Mouse (Mus musculus) layer of hippocampus, adult 2 months (tissue): Measurements from ENCODE around the gene H1f0. TPM values are rescaled to one million over a fixed set of nuclear protein-coding genes. Genes with fewer than 3 reads are reported as not detected.
"Not testable (repeated sequence)": the region's sequence is repeated elsewhere in the genome, so short reads cannot be mapped to it uniquely, and the experiment has no call there.

ENCODE experiments used
- DNase-seq, 2 experiments: peaks; one replicate each; pipeline ENCODE4 v3.0.0; 2022; ENCODE audit warnings: low spot score in 2 of 2
- H3K27ac ChIP-seq: fragments of 200-600 bp; 2 replicates; pipeline ENCODE4 v1.8.1; 2022
- H3K4me3 ChIP-seq: fragments of 200-600 bp; 2 replicates; pipeline ENCODE4 v1.8.1; 2022; ENCODE audit warnings: mild to moderate bottlenecking
- CTCF ChIP-seq: fragments of 200-600 bp; conservative IDR thresholded peaks from 2 replicates; pipeline ENCODE4 v1.8.1; 2022; ENCODE audit warnings: antibody characterized with exemption, mild to moderate bottlenecking, moderate library complexity
- total RNA-seq, 2 experiments: library from RNA; stranded (reverse); gene quantifications; 2 replicates each; pipeline ENCODE4 v1.2.3; 2021

H1f0 gene
- total RNA-seq, 2 experiments from 2014 or later, result 86.3 to 89.0 TPM

DNA sequence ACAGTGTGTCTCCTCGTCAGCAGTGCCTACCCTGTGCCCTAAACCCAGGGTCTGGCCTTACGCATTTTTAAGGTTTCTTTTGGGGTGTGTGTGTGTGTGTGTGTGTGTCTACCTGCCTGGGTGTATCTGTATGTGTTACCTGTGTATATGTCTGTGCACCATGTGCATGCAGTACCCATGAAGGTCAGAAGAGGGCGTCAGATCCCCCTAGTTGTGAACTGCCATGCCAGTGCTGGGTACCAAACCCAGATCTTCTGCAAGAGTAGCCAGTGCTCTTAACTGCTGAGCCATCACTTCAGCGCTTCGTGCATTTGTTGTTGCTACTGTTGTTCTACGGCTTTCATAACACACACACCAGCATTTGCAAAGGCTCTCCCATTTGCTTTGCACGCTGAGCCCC is 36.0 kb upstream of the H1f0 start:
- TF ChIP-seq CTCF, result peak; percentile 44
- DNase-seq, result no peak
- Histone ChIP-seq H3K27ac (no peak overlapping the region), H3K4me3 (no peak overlapping the region)

DNA sequence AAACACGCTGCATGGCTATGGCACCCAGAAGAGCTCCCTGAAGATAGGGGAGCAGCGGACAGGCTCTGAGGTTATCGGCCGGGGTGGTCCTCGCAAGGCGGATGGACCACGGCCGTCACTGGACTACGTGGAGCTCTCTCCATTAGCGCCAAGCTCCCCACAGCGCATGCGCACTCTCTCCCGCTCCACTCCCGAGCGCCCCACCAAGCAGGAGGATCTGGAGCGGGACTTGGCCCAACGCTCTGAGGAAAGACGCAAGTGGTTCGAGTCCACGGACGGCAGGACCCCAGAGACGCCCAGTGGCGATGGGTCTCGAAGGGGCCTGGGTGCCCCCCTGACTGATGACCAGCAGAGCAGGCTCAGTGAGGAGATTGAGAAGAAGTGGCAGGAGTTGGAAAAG is 35.3 kb upstream of the H1f0 start:
- no peak for DNase-seq
- Histone ChIP-seq H3K27ac (no peak overlapping the region), H3K4me3 (no peak overlapping the region)
- TF ChIP-seq CTCF, result no peak

DNA sequence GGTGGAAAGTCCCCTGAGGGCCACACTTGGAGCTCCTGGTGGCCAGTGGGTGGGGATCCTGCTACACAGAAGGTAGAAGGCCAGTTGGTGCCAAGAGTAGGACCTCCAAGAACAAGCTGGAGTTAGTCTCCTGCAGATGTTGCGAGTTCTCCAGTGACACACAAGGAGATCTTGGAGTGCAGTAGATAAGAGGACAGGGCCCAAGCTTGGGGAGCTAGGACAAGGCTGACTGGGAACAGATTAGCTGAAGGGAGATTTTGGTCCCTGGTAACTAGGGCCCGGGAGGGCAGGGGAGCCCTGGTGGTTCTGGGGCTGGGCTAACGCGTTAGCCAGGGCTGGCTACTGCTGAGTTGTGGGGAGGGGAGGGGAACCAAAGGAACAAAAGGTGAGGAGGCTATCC is 32.3 kb upstream of the H1f0 start:
- Histone ChIP-seq H3K27ac (no peak overlapping the region), H3K4me3 (no peak overlapping the region)
- TF ChIP-seq CTCF, result no peak
- DNase-seq, result no peak

DNA sequence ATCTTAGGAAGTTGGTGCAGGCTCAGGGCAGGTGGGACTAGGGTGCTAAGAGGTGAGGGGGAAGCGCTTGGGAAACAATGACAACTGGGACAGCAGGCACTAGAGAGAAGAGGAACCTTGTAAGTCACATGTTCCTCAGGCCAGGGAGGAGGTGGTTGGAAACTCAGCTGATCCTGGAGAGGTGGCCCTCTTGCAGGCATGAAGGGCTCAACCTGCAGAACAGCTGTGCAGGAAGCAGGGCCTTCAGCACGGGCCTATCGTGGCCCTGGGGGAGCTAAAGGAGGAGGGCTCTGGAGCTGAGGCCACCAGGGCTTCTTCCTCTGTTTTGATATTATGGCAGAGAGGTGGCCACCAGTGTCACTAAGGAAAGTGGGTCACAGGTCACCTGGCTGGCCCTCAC is 31.6 kb upstream of the H1f0 start:
- Histone ChIP-seq H3K27ac (no peak overlapping the region), H3K4me3 (no peak overlapping the region)
- TF ChIP-seq CTCF, result no peak
- DNase-seq, result no peak

DNA sequence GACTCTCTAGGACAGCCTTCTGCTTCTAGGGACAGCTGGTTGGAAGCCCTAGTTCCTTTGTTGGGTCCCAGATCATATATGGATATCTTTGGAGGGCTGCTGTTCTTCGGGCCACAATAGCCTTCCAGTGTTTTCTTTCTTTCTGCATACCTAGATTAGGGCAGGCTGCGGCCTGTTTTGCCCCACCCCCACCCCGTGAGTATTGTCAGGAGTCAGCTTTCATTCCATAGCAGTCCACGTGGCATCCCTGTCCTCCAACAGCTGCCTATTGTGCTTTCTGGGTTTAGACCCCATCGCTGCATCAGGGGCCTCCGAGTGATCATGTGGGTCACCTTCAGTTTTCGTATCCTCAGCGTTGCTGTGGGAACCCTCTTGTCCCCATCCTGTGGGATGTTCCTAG is 29.9 kb upstream of the H1f0 start:
- Histone ChIP-seq H3K27ac (no peak overlapping the region), H3K4me3 (no peak overlapping the region)
- no peak for TF ChIP-seq CTCF
- no peak for DNase-seq

DNA sequence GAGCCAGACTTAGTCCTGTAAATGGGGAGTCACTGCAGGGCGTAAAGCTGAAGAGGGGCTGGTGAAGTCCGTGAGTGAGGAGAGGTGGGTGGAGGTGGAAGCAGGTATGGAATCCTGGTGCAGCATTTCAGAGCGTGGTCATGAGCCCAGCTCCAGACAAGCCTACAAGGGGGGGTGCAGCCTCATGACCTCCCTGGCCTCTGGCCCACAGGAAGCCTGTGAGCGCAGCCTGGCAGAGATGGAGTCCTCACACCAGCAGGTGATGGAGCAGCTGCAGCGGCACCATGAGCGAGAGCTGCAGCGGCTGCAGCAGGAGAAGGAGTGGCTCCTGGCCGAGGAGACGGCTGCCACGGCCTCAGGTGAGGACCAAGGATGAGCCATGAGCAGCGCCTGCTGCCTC is 28.7 kb upstream of the H1f0 start:
- H3K27ac ChIP-seq, result no peak overlapping the region
- no peak overlapping the region for H3K4me3 ChIP-seq
- no peak for TF ChIP-seq CTCF
- no peak for DNase-seq

DNA sequence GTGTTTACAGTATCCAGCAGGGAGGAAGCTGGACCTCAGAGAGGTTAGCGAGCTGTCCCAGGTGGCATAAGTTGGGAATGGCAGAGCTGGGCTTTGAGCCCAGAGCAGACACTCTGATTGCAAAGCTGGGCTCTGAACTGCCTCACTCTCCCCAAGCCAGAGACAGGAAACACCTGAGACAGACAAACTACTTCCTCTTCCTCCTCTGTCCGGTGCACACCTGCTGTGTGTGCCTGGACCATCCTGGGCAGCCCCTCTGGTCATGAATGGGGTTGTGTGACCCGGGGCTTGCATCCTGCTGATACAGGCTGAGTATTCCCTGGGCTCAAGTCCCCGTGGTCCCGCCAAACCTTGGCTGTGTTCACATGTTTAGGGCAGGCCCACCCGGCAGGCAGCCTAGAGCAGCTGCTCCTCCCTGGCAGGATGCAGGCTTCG is 27.9 kb upstream of the H1f0 start:
- DNase-seq, result no peak
- H3K27ac ChIP-seq, result no peak overlapping the region
- TF ChIP-seq CTCF, result no peak
- no peak overlapping the region for H3K4me3 ChIP-seq

DNA sequence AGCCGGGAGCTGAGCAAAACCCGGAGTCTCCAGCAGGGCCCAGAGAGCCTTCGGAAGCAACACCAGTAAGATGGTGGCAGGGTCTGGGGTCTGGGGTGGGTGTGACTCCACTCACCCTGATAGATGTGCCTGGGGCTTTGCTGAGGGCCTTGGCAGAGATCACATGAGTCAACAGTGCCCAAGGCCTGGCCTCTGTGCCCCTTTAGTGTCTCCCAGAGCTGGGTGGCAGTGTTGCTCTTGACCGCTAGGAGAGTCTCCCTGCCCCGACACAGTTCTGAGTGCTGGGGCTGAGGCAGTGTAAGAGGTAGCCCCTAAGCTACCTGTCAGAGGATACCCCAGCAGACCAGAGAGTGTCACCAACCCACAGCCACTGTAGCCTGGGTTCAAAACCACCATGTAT is 26.7 kb upstream of the H1f0 start:
- Histone ChIP-seq H3K4me3 (no peak overlapping the region), H3K27ac (no peak overlapping the region)
- no peak for DNase-seq
- TF ChIP-seq CTCF, result no peak

DNA sequence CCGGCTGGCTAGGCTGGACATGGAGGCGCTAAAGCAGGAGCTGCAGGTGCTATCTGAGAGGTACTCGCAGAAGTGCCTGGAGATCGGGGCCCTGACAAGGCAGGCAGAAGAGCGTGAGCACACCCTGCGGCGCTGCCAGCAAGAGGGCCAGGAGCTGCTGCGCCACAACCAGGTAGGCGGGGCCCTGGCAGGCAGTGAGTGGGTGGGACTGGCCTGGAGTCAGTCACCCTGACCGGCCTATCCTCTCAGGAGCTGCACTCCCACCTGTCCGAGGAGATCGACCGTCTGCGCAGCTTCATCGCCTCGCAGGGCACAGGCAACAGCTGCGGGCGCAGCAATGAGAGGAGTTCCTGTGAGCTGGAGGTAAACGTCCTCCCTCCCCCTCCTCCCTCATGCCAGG is 26.2 kb upstream of the H1f0 start:
- H3K4me3 ChIP-seq, result no peak overlapping the region
- no peak overlapping the region for H3K27ac ChIP-seq
- DNase-seq, result no peak
- TF ChIP-seq CTCF, result no peak

DNA sequence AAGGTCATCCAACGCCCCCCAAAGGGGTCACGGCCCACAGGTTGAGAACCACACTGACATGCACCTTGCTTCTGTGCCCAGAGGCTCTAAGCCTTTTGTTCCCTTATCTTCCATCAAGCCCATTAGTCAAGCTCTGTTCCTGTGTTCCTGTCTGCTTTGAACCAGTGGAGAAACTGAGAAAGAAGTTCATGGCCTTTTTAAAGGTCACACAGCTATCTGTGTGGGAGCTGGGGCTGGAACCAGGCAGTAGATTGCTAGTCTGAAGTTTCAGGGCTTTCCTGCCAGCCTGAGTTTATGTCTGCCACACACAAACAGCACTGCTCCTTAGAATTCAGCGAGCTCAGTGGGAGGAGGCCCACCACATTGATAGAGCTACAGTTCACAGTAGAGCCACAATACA is 25.2 kb upstream of the H1f0 start:
- H3K4me3 ChIP-seq, result no peak overlapping the region
- no peak for TF ChIP-seq CTCF
- no peak for DNase-seq
- no peak overlapping the region for H3K27ac ChIP-seq

DNA sequence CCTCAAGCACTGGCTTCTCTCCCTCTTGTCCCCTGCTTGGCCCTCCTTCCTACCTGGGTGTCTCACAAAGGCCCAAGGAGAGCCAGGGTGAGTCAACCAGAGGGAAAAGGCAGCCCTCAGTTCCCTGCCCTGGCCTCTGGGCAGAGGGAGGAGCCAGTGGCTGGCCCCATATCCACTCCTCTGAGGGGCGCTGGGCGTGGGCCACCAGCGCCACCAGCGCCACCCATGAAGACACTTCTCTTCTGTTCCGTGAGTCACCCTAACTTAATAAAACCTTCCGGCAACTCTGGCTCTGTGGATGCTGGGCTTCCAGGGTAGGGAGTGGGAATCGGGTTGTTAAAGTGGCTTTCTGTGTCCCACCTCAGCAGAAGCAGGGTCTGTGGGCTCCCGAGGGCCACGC is 22.7 kb upstream of the H1f0 start:
- no peak for TF ChIP-seq CTCF
- H3K27ac ChIP-seq, result no peak overlapping the region
- DNase-seq, result no peak
- H3K4me3 ChIP-seq, result no peak overlapping the region

DNA sequence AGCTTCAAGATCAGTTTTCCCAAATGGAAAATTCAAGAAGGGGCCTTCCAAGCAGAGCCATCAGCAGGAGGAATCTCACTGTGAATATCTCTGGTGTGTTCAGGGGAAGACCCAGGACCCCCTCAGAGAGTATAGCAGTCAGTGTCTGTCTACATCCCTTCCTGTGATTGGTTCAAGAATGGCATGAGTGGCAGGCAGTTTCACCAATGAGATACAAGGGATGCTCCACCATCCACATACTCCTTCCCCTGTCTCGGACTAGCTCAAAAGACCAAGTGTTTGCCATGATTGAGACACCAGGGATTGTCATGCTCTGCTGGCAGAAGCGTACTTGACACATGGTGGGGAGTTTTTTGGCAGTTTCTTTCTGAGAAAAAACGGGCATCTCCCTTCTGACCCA is 21.6 kb upstream of the H1f0 start:
- DNase-seq, result no peak
- H3K4me3 ChIP-seq, result no peak overlapping the region
- H3K27ac ChIP-seq, result no peak overlapping the region
- no peak for TF ChIP-seq CTCF

DNA sequence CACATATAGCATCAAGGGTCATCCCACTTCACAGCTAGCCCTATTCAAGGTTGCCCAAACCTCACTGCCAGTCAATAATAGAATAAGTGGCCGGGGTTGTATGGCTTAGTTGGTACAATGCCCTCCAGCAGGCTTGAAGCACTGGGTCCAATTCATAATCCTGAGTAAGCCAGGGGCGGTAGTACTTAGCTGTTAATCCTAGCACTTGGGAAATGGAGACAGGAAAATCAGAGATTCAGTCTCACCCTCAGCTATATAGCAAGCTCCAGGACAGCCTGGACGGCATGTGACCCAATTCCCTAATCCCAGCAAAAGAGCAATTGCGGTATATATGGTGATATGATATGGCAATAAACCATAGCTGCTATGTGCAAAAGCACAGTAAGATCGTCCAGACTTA is 21.2 kb upstream of the H1f0 start:
- H3K4me3 ChIP-seq, result no peak overlapping the region
- no peak for DNase-seq
- no peak for TF ChIP-seq CTCF
- no peak overlapping the region for H3K27ac ChIP-seq

DNA sequence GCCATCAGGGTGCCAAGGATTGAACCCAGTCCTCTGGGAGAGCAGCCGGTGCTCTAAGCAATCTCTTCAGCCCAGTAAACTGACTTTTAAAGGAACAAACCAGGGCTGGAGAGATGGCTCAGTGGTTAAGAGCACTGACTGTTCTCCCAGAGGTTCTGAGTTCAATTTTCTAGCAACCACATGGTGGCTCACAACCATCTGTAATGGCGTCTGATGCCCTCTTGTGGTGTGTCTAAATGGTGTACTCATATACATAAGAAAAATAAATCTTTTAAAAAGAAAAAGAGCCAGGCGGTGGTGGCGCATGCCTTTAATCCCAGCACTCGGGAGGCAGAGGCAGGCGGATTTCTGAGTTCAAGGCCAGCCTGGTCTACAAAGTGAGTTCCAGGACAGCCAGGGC is 20.4 kb upstream of the H1f0 start:
- peak; percentile 42 for TF ChIP-seq CTCF
- not testable (repeated sequence) for DNase-seq, H3K27ac ChIP-seq, H3K4me3 ChIP-seq

DNA sequence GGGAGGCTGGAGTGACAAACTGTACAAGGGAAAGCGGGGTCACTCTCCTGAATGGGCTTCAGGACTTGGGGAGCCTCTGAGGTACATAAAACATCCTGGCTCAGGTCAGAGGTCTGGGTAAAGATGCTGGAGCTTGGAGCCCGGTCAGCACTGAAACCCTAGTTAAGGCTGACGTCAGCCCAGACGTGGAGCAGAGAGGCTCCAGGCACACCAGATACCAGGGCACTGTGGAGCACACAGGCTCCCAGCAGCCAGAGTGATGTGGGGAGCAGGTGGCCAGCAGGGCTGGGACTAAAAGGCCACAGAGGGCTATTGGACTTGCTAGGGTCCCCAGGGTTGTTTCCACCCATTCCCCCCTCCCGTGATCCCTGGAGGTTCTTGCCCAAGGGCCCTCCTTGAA is 18.5 kb upstream of the H1f0 start:
- no peak for DNase-seq
- TF ChIP-seq CTCF, result no peak
- no peak overlapping the region for H3K4me3 ChIP-seq
- no peak overlapping the region for H3K27ac ChIP-seq
